Mouse (Mus musculus) adrenal gland, postnatal 4 days (tissue): ENCODE measurements around the gene Bckdk. TPM values are rescaled to one million over a fixed set of nuclear protein-coding genes. Genes with fewer than 3 reads are reported as not detected.
"Not testable (repeated sequence)": the region's sequence is repeated elsewhere in the genome, so short reads cannot be mapped to it uniquely, and the experiment has no call there.

ENCODE experiments used
- DNase-seq, 2 experiments: peaks; one replicate each; pipeline ENCODE4 v3.0.0; 2021 to 2022; ENCODE audit warnings: low spot score in 2 of 2, mixed read lengths in 2 of 2
- total RNA-seq, 2 experiments: library from RNA; stranded (reverse); gene quantifications; 2 replicates each; pipeline ENCODE4 v1.2.3; 2021

The Bckdk gene
- total RNA-seq, 2 experiments from 2014 or later = 105 to 112 TPM

DNA sequence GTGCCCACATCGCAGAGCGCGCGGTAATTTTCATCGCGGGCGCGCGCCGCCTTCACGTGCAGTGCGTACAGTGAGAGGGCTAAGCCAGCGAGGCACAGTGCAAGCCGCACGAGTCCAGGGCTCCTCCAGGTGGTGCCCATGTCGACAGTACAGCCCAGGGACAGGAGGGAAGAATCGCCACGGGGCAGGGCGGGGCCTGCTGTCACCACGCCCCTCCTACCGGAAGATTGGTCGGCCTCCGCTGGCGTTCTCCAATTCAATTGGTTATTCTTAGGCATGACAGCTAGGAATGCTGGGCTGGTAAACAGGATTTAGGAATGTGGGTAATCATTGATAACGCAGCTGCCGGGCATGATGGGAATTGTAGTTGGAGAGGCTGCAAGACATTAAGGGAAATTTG lies 8.4 kb upstream of the Bckdk start, which contains the start of the genes Gm21974 and Vkorc1:
Gene Gm21974 (minus strand): TSS at position 13 of the 400 bp plus-strand sequence.
Gene Vkorc1 (minus strand): TSS at position 176 of the 400 bp plus-strand sequence.
- peak; percentile 81 to 89 for DNase-seq

GRCm38 (mm10) chr7:127895891-127896290 lies 8.0 kb upstream of the Bckdk start:
- not testable (repeated sequence) for DNase-seq

DNA sequence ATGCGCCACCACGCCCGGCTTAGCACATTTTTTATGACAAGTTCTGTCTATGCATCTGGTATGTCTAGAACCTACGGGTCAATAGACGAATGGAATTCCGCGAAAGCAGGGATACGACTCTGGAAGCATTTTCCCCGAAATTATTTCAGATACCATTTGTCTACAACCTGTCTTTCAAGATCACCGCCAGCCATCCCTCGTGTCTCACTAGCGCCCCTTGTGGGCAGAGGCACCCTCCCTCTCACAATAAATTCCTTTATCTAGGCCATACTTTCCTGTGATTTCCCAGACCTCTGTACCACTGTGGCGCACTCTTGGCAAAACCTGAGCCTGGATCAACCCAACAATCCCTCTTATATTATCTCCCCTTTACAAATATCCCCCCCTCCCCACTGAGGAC lies 7.5 kb upstream of the Bckdk start:
- no peak for DNase-seq

DNA sequence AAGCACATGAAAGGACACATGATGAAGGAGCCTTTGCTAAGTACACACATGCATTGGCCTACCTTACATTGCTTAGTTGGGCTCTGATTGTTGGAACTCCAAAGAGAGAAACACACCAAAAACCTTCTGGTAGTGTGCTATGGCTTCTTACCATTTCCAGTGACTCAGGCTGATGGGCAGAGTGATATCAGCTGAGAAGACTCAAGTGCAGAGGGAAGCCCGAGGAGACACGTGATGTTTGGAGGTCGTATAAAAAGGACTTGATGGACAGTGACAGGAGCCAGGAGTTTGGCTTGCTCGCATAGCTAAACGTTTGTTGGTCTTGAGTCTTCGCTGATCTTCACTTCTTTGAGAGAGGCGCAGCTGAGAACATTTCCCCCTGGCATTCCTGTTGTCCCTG lies 6.3 kb upstream of the Bckdk start:
- no peak for DNase-seq

GRCm38 (mm10) chr7:127898179-127898956 lies 5.5 kb upstream of the Bckdk start:
- DNase-seq = no peak

- no peak for DNase-seq
Observed at GRCm38 (mm10) chr7:127899997-127900396, 3.9 kb upstream of the Bckdk start.

GRCm38 (mm10) chr7:127901772-127902171 lies 2.1 kb upstream of the Bckdk start:
- DNase-seq = no peak

DNA sequence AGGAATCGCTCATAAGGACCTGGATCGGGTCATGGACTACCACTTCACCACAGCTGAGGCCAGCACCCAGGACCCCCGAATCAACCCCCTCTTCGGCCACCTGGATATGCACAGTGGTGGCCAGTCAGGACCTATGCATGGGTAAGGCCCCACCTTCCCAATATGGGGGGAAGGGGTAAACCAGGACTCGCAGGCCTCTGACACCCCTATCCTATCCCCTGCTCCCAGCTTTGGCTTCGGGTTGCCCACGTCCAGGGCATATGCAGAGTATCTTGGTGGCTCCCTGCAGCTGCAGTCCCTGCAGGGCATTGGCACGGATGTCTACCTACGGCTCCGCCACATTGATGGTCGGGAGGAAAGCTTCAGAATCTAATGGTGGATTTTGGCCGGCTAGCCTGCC lies 4.1 kb downstream of the Bckdk start:
- DNase-seq = no peak

- DNase-seq = no peak
Observed at GRCm38 (mm10) chr7:127908656-127909055, 4.8 kb downstream of the Bckdk start.

GRCm38 (mm10) chr7:127912190-127912871 lies 8.4 kb downstream of the Bckdk start, which contains the start of gene Kat8:
Kat8 (plus strand) TSS chr7:127912516.
- DNase-seq = peak; percentile 76 to 86

DNA sequence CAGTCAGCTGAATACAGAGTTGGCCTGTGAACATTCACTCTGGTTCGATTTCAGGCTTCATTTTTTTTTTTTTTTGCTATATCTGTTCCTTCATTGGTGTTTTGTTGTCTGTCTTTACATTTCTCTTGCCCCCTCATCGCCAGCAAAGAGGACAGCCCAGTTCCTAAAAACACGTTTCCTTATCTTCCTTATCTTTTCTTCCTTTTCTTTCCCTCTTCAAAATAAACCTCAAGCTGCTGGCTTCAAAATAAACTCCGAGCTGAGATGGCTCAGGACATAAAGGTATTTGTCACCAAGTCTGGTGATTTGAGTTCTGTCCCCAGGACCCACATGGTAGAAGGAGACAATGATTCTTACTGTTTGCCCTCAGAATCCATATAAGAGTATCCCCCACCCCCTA lies 9.1 kb downstream of the Bckdk start:
- no peak for DNase-seq

DNA sequence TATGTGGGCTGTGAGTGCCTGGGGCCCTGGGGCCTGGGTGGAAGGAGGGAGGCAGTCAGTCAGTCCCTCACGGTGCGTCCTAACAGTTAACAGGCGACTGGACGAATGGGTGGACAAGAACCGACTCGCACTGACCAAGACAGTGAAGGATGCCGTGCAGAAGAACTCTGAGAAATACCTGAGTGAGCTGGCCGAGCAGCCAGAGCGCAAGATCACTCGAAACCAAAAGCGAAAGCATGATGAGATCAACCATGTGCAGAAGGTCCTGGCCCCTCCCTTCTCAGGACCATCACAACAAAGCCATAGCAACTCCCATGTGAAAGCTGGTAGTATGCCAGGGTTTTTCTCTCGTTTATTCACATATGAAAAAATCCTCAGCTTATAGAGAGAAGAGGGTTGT lies 11.4 kb downstream of the Bckdk start:
- DNase-seq = no peak

DNA sequence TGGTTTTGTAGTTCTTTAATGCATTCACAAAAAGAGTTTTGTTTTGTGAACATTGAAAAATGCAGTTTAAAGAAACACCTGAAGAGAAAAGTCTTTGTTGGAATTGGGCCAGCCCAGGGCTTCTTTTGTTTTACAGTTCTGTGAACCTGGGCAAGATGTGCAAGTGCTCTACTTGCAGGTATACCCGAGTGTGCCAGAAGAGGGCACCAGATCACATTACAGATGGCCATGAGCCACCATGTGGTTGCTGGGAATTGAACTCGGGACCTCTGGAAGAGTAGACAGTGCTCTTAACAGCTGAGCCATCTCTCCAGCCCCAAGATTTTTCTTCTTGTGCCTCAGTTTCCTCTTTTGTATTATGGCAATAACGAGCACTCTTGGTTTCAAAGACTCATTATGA lies 14.3 kb downstream of the Bckdk start:
- no peak for DNase-seq

- no peak for DNase-seq
Observed at GRCm38 (mm10) chr7:127919290-127919689, 15.4 kb downstream of the Bckdk start.

DNA sequence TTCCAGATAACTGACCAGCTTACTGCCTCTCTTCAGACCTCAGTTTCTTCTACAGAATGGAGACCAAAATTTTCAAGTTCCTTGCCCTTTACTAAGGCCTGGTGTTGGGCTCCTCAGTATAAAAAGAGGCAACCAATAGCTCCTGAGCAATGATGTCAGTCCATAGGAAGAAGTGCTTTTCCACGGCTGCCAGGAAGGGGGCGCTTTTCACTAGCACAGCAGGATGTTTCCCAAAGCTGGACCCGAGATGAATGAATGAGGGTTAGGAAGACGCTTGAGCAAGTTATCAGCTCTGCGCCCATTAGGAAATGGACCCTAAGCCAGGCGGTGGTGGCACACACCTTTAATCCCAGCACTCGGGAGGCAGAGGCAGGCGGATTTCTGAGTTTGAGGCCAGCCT lies 17.6 kb downstream of the Bckdk start:
- no peak for DNase-seq

- no peak for DNase-seq
Observed at GRCm38 (mm10) chr7:127922451-127923275, 18.8 kb downstream of the Bckdk start.

DNA sequence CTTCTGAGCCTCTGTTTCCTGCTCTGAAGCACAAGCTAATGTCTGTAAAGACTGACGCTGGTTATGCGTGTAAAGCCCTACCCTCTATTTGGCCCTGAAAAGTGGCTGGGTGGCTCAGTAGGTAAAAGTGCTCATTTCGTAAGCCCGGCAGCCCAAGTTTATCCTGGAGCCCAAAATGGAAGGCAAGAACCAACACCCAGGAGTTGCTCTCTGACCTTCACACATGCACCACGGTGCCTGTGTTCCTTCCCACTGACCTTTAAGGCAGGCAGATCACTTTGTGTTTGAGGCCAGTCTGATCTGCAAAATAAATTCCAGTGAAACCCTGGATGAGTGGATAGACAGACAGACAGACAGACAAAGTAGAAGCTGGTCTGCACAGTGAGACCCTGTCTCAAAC lies 19.8 kb downstream of the Bckdk start:
- no peak for DNase-seq

DNA sequence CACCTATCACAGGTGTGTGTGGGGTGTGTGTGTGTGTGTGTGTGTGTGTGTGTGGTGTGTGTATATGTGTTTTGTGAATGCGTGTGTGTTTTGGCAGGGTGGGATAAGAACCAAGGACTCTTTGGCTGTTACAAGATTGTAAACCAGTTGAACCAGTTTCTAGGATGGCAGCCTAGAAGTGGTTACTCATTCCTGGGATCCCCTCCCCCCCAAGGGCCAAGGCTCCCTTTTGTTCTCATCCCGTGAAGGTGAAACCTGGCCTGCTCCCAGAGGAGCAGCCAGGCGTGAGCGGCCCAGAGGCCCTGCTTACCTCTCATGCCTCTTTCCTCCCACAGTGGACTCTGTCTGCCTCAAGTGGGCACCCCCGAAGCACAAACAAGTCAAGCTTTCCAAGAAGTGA lies 21.4 kb downstream of the Bckdk start:
- DNase-seq = no peak

DNA sequence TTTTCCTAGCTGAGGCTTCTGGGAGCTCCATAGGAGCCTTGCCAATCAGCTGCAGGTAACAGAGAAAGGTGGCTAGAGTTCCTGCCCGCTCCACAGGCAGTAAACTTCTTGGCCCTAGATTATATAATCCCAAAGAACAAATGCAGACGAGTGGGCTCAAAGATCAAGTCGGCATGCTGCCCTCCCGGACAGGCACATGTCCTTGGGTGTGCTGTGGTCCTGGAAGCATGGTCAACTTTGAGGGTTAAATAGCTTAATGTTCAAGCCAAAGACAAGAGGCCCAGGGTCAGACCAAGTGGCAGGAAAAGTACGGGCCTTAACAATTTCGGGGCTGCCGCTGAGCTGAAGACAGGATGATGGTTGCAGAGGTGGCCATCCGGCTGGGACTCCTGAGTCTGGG lies 22.2 kb downstream of the Bckdk start:
- no peak for DNase-seq

- no peak for DNase-seq
Observed at GRCm38 (mm10) chr7:127926846-127927245, 23.0 kb downstream of the Bckdk start.

GRCm38 (mm10) chr7:127927726-127928125 lies 23.8 kb downstream of the Bckdk start:
- DNase-seq = no peak

DNA sequence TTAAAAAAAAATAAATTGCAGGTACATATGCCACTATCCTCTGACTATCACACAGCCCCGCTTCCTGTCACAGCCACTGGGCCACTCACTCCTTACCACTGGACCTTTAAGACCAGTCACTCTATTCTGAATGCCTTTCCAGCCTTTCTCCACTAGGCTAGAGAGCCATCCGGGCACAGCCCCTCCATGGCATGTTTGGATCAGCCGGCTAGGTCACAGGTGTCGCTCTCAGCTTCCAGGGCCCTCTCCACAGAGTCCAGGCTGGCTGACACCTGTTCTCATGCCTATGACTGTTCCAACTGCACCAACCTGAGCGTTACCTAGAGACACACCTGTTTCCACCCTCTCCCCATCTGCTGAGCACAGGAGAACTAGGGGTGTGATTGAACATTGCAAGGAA lies 24.7 kb downstream of the Bckdk start:
- DNase-seq = no peak
